ENCODE assay signal across 19 mouse cellular contexts in the genomic region with DNA sequence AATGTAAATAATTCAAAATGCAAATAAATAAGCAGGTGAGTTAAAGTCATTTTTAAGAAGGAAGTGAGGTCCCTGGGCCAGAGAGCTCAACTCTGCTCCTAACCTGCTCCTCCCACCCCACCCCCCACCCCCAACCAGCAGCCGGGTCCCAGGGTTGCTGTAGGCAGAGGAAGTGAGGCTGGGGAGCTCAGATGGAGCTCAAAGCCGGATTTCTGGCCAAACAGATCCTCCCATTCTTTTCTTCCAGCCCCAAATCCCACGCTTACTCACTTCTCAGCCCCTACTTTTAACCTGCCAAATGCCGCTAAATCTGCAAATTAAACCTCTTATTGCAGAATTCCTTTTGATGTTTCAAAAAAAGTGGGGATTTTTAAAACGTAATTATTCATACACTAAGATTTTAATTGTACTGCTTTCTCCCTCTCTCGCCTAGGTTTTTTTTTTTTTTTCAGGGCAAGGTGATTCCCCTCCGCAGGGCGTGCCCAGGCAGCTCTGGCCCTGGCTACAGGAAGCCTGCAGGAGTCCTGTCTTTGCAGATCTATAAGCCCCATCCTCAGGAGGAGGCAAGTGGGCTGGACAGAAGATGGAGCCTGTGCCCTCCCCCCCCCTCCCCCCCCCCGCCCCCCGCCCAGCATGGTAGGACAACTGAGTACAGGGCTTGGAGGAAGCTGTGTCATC. TPM values are rescaled to one million over a fixed set of nuclear protein-coding genes. Genes with fewer than 3 reads are reported as not detected.
DNase-seq lines count a peak whose midpoint lies in the region; ATAC-seq and TF ChIP-seq lines count a peak whose summit lies in the region.
"Had no signal": no experiment of that assay in that cellular context is flagged by ENCODE, and none has a peak within 500 bp of the region (broad histone marks: within the 10 kb centered on the region; RNA-seq: fewer than 3 reads in every experiment).

No protein-coding gene starts in this region.

- TF ChIP-seq EP300 in liver, postnatal 0 days (IDR thresholded peaks at IDR 0.05; ENCODE audit: low read depth): no peak

- DNase-seq in liver, embryonic 11.5 days (ENCODE audit: low spot score): no peak
- no peak for DNase-seq in liver, postnatal 0 days
- peak; percentile 24 for DNase-seq in embryo, embryonic 11 days
- DNase-seq in urinary bladder, adult 2 months (ENCODE audit: low spot score): no peak
- DNase-seq in gastrocnemius, postnatal 25 days: no peak
- DNase-seq: adrenal gland, postnatal 14 days; cerebellum, postnatal 10 days; heart, adult 18-20 months; kidney, postnatal 10 days; lung, adult 18-20 months; spleen, adult 18-20 months; thymus, postnatal 14 days had no signal

- no peaks in the 10 kb centered on the region for H3K9me3 ChIP-seq in liver, embryonic 11.5 days (ENCODE audit: control insufficient read depth, low read length)
- H3K9me3 ChIP-seq in liver, postnatal 0 days (ENCODE audit: low read length): no peaks in the 10 kb centered on the region
- no peaks in the 10 kb centered on the region for H3K9me3 ChIP-seq in E14TG2a.4 (ENCODE audit: low read length)
- H3K9me3 ChIP-seq: embryonic facial prominence, embryonic 15.5 days; forebrain, embryonic 13.5 days; hindbrain, embryonic 15.5 days; stomach, embryonic 15.5 days had no signal

- no peaks in the 10 kb centered on the region for H3K36me3 ChIP-seq in liver, embryonic 11.5 days (ENCODE audit: control insufficient read depth, insufficient read depth, low read length)
- H3K36me3 ChIP-seq in liver, postnatal 0 days (replicated peaks; ENCODE audit: insufficient read depth, low read length): no peaks in the 10 kb centered on the region
- H3K36me3 ChIP-seq in E14TG2a.4 (ENCODE audit: insufficient read depth, low read length): no peaks in the 10 kb centered on the region
- H3K36me3 ChIP-seq: embryonic facial prominence, embryonic 15.5 days; hindbrain, embryonic 15.5 days; stomach, embryonic 15.5 days had no signal

- no peak overlapping the region for H3K27ac ChIP-seq in liver, embryonic 11.5 days (ENCODE audit: low read depth, low read length)
- no peak overlapping the region for H3K27ac ChIP-seq in liver, postnatal 0 days (ENCODE audit: low read depth)
- H3K27ac ChIP-seq: embryonic facial prominence, embryonic 15.5 days; forebrain, embryonic 13.5 days; hindbrain, embryonic 15.5 days; stomach, embryonic 15.5 days had no signal

- no peaks in the 10 kb centered on the region for H3K4me1 ChIP-seq in liver, embryonic 11.5 days (replicated peaks; ENCODE audit: control insufficient read depth, insufficient read depth, low read length)
- no peaks in the 10 kb centered on the region for H3K4me1 ChIP-seq in liver, postnatal 0 days (ENCODE audit: insufficient read depth)
- peaks cover 22% of the 10 kb centered on the region for H3K4me1 ChIP-seq in E14TG2a.4 (replicated peaks; ENCODE audit: low read depth, low read length)
- H3K4me1 ChIP-seq: embryonic facial prominence, embryonic 15.5 days; forebrain, embryonic 13.5 days; hindbrain, embryonic 15.5 days; stomach, embryonic 15.5 days had no signal

- no peak overlapping the region for H3K4me3 ChIP-seq in liver, embryonic 11.5 days (ENCODE audit: low read depth, low read length)
- H3K4me3 ChIP-seq in liver, postnatal 0 days (ENCODE audit: low read depth, low read length): no peak overlapping the region
- H3K4me3 ChIP-seq in E14TG2a.4 (replicated peaks; ENCODE audit: low read length): peak overlapping the region; percentile 45
- H3K4me3 ChIP-seq: embryonic facial prominence, embryonic 15.5 days; forebrain, embryonic 13.5 days; hindbrain, embryonic 15.5 days; myocyte; stomach, embryonic 15.5 days had no signal

- no peak overlapping the region for H3K9ac ChIP-seq in liver, embryonic 11.5 days (ENCODE audit: low read depth, low read length)
- H3K9ac ChIP-seq in liver, postnatal 0 days (replicated peaks): no peak overlapping the region
- H3K9ac ChIP-seq: embryonic facial prominence, embryonic 15.5 days; forebrain, embryonic 13.5 days; hindbrain, embryonic 15.5 days; stomach, embryonic 15.5 days had no signal

- H3K4me2 ChIP-seq in liver, embryonic 11.5 days: no peak overlapping the region
- H3K4me2 ChIP-seq in liver, postnatal 0 days (ENCODE audit: low read depth, low read length): no peak overlapping the region
- H3K4me2 ChIP-seq: embryonic facial prominence, embryonic 15.5 days; forebrain, embryonic 13.5 days; hindbrain, embryonic 15.5 days; stomach, embryonic 15.5 days had no signal

- ATAC-seq in liver, embryonic 11.5 days (replicated peaks; ENCODE audit: low FRiP score): 0 out of 2 replicates have a peak, but pooled peaks have one; percentile 18
- ATAC-seq in liver, postnatal 0 days: no peak
- peak; percentile 83 for ATAC-seq in CD4-positive, CD25-positive, alpha-beta regulatory T cell, adult 4 months
- ATAC-seq: forebrain, embryonic 13.5 days had no signal

- no peaks in the 10 kb centered on the region for H3K27me3 ChIP-seq in liver, embryonic 11.5 days (replicated peaks; ENCODE audit: control insufficient read depth, insufficient read depth, low read length)
- no peaks in the 10 kb centered on the region for H3K27me3 ChIP-seq in liver, postnatal 0 days (ENCODE audit: insufficient read depth, low read length)
- no peaks in the 10 kb centered on the region for H3K27me3 ChIP-seq in E14TG2a.4 (ENCODE audit: insufficient read depth, low read length)
- H3K27me3 ChIP-seq: embryonic facial prominence, embryonic 15.5 days; forebrain, embryonic 13.5 days; hindbrain, embryonic 15.5 days; stomach, embryonic 15.5 days had no signal

- WGBS in liver, embryonic 11.5 days: 15% methylated on average over 8 of the region's 10 CpGs
- 20% methylated on average over 9 of the region's 10 CpGs for WGBS in liver, postnatal 0 days (ENCODE audit: insufficient replicate concordance)

- TF ChIP-seq CTCF in liver, postnatal 0 days (IDR thresholded peaks at IDR 0.05; ENCODE audit: low read depth): no peak
- no peak for TF ChIP-seq CTCF in E14TG2a.4 (conservative IDR thresholded peaks at IDR 0.05; ENCODE audit: low read length)

RNA-seq across cellular contexts. Expression of a gene that starts 24.5 kb away (rescaled TPM):
- 5.8 and 7.6 TPM in 2 replicates for polyA plus RNA-seq in liver, embryonic 11.5 days (2014; fragmentation: Nextera tagmentation; extraction: Ambion mirVana)
- polyA plus RNA-seq in liver, postnatal 0 days (2015; fragmentation: Nextera tagmentation; extraction: Ambion mirVana): 35.4 and 35.8 TPM in 2 replicates
- polyA plus RNA-seq in CD4-positive, CD25-positive, alpha-beta regulatory T cell, adult 4 months (2017; shearing (Covaris generic)): 1 to 10 TPM; 1.3 to 2.1 TPM
- polyA plus RNA-seq in urinary bladder, adult 2 months (2012; rRNA removed): 10.0 and 10.5 TPM in 2 replicates
- total RNA-seq in gastrocnemius, postnatal 25 days (2021): 1 to 10 TPM; 5.1 to 6.1 TPM
